Mouse (Mus musculus) neural tube, embryonic 14.5 days (tissue): ENCODE data around the gene Olfr516. TPM values are rescaled to one million over a fixed set of nuclear protein-coding genes. Genes with fewer than 3 reads are reported as not detected.

Experiments
- polyA plus RNA-seq: library from polyadenylated mRNA; unstranded; fragments of >200 nt; fragmentation: Nextera tagmentation; extraction: Ambion mirVana; gene quantifications from 2 replicates; pipeline ENCODE4 v1.2.1, GENCODE M21; 2014

Olfr516 gene
- polyA plus RNA-seq, 1 experiment from 2014 or later, result not detected

Other genes with a start within 250 kb of the Olfr516 start
- not detected in 2 replicates for gene Olfr506, start 239.7 kb downstream of the Olfr516 start, polyA plus RNA-seq
- gene Olfr507, start 228.7 kb downstream of the Olfr516 start, polyA plus RNA-seq, result not detected in 2 replicates
- gene Olfr508, start 220.5 kb downstream of the Olfr516 start, polyA plus RNA-seq, result not detected in 2 replicates
- gene Olfr509, start 198.6 kb downstream of the Olfr516 start, polyA plus RNA-seq, result 0.07 TPM in 1 of 2 replicates, not detected in the other
- gene Olfr510, start 184.1 kb downstream of the Olfr516 start, polyA plus RNA-seq, result not detected in 2 replicates
- not detected in 2 replicates for gene Olfr512, start 137.2 kb downstream of the Olfr516 start, polyA plus RNA-seq
- gene Olfr513, start 99.6 kb downstream of the Olfr516 start, polyA plus RNA-seq, result not detected in 2 replicates
- not detected in 2 replicates for gene Olfr514, start 24.5 kb downstream of the Olfr516 start, polyA plus RNA-seq
- gene Olfr517, start 21.9 kb upstream of the Olfr516 start, polyA plus RNA-seq, result not detected in 2 replicates
- gene Olfr518, start 34.5 kb upstream of the Olfr516 start, polyA plus RNA-seq, result not detected in 2 replicates
- not detected in 2 replicates for gene Olfr519, start 43.9 kb upstream of the Olfr516 start, polyA plus RNA-seq
- gene Nlrp10, start 79.6 kb upstream of the Olfr516 start, polyA plus RNA-seq, result 0.05 TPM in 1 of 2 replicates, not detected in the other
- 81.2 and 84.4 TPM in 2 replicates for gene Eif3f, start 83.9 kb upstream of the Olfr516 start, polyA plus RNA-seq
- gene Tub, start 99.8 kb upstream of the Olfr516 start, polyA plus RNA-seq, result 38.4 and 50.3 TPM in 2 replicates
- gene Ric3, start 232.8 kb upstream of the Olfr516 start, polyA plus RNA-seq, result 34.6 and 35.2 TPM in 2 replicates